Mouse (Mus musculus) kidney, embryonic 14.5 days (tissue): ENCODE measurements at regions not wholly inside any gene's neighbourhood (a gene's known extent, or its start where the extent isn't known, plus 50 kb on each side); places are given as distances from the start of the nearest gene placed in this dataset.

ENCODE experiments used
- ATAC-seq: fragments of 200-750 bp; cut with Nextera tagmentation; 2 replicates; pipeline ENCODE4 v1.8.0; 2017; ENCODE audit warnings: moderate number of reproducible peaks, mild to moderate bottlenecking, moderate TSS enrichment, moderate library complexity; ENCODE audit not compliant: low FRiP score, low TSS enrichment
- H3K27ac ChIP-seq: fragments of 300-500 bp; sonication (generic); 2 replicates; pipeline ENCODE4 v1.5.1; 2014; ENCODE audit warnings: low read depth, mild to moderate bottlenecking, low read length, moderate library complexity, mixed read lengths
- H3K27me3 ChIP-seq: fragments of 300-500 bp; sonication (generic); 2 replicates; pipeline ENCODE4 v1.6.1; 2014; ENCODE audit warnings: mild to moderate bottlenecking, low read length; ENCODE audit not compliant: control insufficient read depth, insufficient read depth
- H3K36me3 ChIP-seq: fragments of 300-500 bp; sonication (generic); 2 replicates; pipeline ENCODE4 v1.6.1; 2014; ENCODE audit warnings: low read length, mixed read lengths; ENCODE audit not compliant: control insufficient read depth, insufficient read depth
- H3K4me1 ChIP-seq: fragments of 300-500 bp; sonication (generic); 2 replicates; pipeline ENCODE4 v1.6.1; 2014; ENCODE audit warnings: low read length, mixed read lengths; ENCODE audit not compliant: control insufficient read depth, insufficient read depth
- H3K4me2 ChIP-seq: fragments of 300-500 bp; sonication (generic); replicated peaks from 2 replicates; pipeline ENCODE4 v1.6.1; 2014; ENCODE audit warnings: low read depth, mild to moderate bottlenecking, low read length
- H3K4me3 ChIP-seq: fragments of 300-500 bp; sonication (generic); 2 replicates; pipeline ENCODE4 v1.5.1; 2014; ENCODE audit warnings: mild to moderate bottlenecking, low read length
- H3K9ac ChIP-seq: fragments of 300-500 bp; sonication (generic); 2 replicates; pipeline ENCODE4 v1.6.1; 2014; ENCODE audit warnings: low read depth, mild to moderate bottlenecking, low read length, moderate library complexity
- H3K9me3 ChIP-seq: fragments of 300-500 bp; sonication (generic); 2 replicates; pipeline ENCODE4 v1.6.1; 2016; ENCODE audit warnings: low read length; ENCODE audit not compliant: control insufficient read depth
- WGBS: fragments of 180-500 bp; shearing (Covaris S2); extraction: QIAGEN DNeasy Blood & Tissue Kit; methylation state at CpG from one replicate; pipeline ENCODE4 v1.1.7; 2014; 5-methylcytosine and 5-hydroxymethylcytosine counted together

DNA sequence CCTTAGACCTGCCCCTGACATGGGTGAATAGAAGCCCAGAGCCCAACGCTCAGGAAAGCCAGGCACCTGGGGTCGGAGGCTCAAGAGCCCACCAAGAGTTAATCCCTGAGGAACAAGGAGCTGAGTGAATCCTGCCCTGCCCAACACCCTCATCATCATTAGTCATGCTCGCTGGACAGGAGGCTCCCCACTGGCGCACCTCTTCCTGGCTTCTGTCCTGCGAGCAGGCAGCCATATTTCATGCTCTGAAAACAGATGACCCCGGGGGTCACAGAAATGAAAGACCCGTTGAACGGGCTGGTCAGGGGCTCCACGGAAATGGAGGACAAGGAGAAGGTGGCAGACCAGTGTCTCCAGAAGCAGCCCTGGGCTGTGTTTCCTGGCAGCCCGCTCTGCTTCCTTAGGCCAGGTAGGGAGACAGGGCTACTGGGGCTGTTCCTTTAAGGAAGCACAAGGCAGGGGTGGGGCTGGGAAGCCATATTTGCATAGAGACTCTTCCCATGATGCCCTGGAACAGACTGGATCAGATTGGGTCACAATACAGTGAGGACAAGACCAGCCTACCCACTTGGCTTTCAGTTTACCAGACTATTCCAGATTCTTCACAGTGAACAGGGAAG, 138.1 kb upstream of the Rbm19 start:
- WGBS = 10% methylated on average over 10 of the region's 10 CpGs
- H3K27ac ChIP-seq = no peak overlapping the region
- peak; percentile 44; the same call in 1 of the 2 replicates for ATAC-seq
- no peaks in the 10 kb centered on the region for H3K36me3 ChIP-seq
- H3K9ac ChIP-seq = no peak overlapping the region; the same call in 1 of the 2 replicates
- peaks cover 3% of the 10 kb centered on the region; the same call in 1 of the 2 replicates for H3K4me1 ChIP-seq
- no peaks in the 10 kb centered on the region for H3K9me3 ChIP-seq
- peaks cover 2% of the 10 kb centered on the region; the same call in 1 of the 2 replicates for H3K27me3 ChIP-seq
- no peak overlapping the region; the same call in 1 of the 2 replicates for H3K4me3 ChIP-seq
- H3K4me2 ChIP-seq = peak overlapping the region; percentile 24; the same call in 1 of the 2 replicates

DNA sequence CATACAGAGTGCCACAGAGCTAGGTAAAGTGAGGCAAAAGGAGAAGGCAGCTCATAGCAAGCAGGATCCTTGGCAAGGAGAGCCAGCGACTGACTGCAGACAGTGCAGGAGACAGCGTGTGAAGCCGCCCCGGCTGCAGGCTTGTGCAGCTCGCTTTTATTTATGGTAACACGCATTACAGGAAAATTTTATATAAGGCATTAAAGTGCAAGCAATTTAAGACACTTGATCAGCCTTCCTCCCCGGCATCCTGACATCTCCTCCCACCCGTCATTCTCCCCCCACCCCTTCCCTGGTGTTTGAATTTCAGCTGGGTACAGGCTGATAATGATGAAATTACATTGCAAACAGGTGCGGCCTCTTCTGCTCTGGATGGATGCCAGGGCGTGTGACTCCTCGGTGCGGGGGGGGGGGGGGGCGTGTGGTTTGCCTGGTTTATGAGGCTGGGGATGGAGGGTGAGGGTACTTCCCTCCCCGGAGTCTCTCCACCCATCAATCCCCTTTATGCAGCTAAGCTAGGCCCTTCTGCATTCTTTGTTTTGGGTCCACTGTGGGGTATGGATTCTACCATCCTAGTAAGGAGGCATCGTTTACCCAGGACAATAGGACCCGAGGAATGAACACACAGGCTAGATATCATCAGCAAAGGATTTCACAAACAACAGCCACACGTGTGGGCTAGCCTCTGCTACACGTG, 135.0 kb upstream of the Rbm19 start:
- 46% methylated on average over 17 of the region's 18 CpGs for WGBS
- Histone ChIP-seq H3K9me3 (no peaks in the 10 kb centered on the region), H3K36me3 (no peaks in the 10 kb centered on the region), H3K4me3 (no peak overlapping the region), H3K4me1 (peaks cover 3% of the 10 kb centered on the region; the same call in 1 of the 2 replicates), H3K4me2 (no peak overlapping the region), H3K27me3 (no peaks in the 10 kb centered on the region; the same call in 1 of the 2 replicates), H3K9ac (no peak overlapping the region), H3K27ac (no peak overlapping the region)
- 0 out of 2 replicates have a peak, but pooled peaks have one; percentile 26 for ATAC-seq

DNA sequence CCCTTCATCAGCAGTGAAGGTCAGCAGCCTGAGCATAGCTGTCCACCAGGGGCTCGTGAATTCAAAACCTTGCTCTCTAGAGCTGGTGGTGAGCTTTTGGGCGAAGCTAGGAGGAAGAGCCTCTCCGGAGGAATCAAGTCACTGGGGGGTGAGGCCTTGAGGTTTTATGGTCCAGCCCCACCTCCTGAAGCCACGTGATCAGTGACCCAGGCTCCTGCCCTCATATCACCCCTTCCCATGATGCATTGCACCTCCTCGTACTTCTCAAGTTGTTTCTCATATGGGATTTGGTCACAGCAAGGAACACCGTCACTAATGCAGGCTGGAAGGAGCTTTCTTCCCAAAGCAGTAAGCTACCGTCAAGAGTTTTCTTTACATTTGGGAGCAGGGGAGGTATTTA, 132.1 kb upstream of the Rbm19 start:
- Histone ChIP-seq H3K9me3 (no peaks in the 10 kb centered on the region), H3K27me3 (no peaks in the 10 kb centered on the region; the same call in 1 of the 2 replicates), H3K4me1 (no peaks in the 10 kb centered on the region), H3K4me2 (no peak overlapping the region), H3K27ac (no peak overlapping the region), H3K36me3 (no peaks in the 10 kb centered on the region), H3K9ac (no peak overlapping the region), H3K4me3 (no peak overlapping the region)
- 65% methylated on average over 7 of the region's 7 CpGs for WGBS
- no peak for ATAC-seq

DNA sequence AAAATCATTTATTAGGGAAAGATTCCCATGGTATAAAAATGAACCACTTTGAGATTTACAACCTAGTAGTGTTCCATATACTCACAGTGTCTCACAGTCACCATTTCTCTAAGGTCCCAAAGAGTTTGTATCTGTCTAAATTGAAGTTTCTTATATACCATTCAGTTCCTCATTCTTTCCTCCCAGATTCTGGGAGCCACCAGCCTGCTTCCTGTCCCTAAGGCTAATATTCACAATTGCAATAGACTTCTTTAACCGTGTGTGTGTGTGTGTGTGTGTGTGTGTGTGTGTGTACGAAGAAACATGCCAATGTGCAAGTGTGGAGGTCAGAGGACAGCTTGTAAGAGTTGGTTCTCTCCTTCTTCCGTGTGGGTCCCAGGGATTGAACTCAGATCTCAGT, 124.1 kb upstream of the Rbm19 start:
- Histone ChIP-seq H3K36me3 (no peaks in the 10 kb centered on the region), H3K4me3 (no peak overlapping the region), H3K27me3 (no peaks in the 10 kb centered on the region), H3K4me2 (no peak overlapping the region), H3K9ac (no peak overlapping the region), H3K9me3 (no peaks in the 10 kb centered on the region), H3K27ac (no peak overlapping the region), H3K4me1 (no peaks in the 10 kb centered on the region)
- no peak for ATAC-seq
- 86% methylated on average over 3 of the region's 3 CpGs for WGBS

DNA sequence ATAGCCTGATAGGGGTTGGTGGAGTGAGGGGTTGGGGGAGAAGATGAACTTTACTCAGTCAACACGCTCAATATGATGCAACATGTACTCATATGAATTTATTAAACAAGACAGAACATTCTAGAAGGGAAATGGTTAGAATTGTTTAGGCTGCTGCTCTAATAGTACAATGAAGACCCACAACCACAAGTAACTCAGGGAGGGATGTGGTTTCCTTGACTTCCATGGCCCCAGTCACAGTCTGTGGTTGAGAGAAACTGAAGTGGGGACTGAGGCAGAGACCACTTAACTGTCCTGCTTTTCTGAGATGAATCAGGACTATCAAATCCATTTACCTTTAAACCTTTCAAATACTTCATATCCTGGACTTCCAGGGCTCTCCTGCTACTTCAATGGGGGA, 120.5 kb upstream of the Rbm19 start:
- H3K27ac ChIP-seq = no peak overlapping the region
- no peak overlapping the region for H3K4me2 ChIP-seq
- no peaks in the 10 kb centered on the region for H3K9me3 ChIP-seq
- no peak overlapping the region for H3K9ac ChIP-seq
- 88% methylated on average over 1 of the region's 1 CpGs for WGBS
- no peak for ATAC-seq
- no peaks in the 10 kb centered on the region for H3K36me3 ChIP-seq
- no peaks in the 10 kb centered on the region for H3K4me1 ChIP-seq
- no peaks in the 10 kb centered on the region for H3K27me3 ChIP-seq
- H3K4me3 ChIP-seq = no peak overlapping the region

DNA sequence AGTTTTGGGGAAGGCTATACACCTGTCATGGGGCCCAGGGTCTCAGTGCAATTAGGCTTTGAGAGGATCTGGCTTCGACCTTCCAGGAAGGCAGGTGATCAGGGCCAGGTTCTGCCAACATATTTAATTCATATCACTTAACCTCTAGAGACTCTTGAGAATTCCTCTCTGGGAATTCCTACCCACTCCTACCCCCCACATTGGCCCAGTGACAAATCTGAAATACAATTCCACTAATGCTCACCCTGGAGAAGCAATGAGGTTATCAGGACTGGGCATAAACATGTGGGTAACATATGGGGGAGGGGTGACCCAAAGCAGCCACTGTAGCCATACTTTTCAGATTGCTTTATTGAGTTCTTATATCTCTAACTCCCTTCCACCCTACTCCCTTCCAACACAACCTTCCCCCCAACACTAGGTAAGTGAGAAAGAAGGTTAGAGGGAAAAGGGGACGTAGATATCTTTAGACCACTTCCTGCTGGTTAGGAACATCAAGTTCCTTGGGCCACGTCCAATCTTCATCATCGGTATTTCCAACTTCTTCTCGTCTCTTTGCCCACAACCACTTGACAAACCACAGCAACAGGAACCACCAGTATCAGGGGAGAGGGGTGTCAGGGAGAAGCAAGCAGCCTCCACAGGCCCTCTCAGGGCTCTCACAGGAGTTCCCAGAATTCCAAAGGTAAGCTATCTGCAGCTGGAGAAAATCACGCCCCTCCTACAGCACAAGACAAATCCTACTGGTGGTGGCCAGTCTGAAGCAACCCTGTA, 110.4 kb upstream of the Rbm19 start:
- Histone ChIP-seq H3K4me1 (no peaks in the 10 kb centered on the region), H3K9me3 (peaks cover 4% of the 10 kb centered on the region; the same call in 1 of the 2 replicates), H3K4me2 (no peak overlapping the region), H3K4me3 (no peak overlapping the region), H3K27ac (no peak overlapping the region), H3K27me3 (no peaks in the 10 kb centered on the region), H3K36me3 (no peaks in the 10 kb centered on the region), H3K9ac (no peak overlapping the region)
- 91% methylated on average over 6 of the region's 6 CpGs for WGBS
- ATAC-seq = no peak

DNA sequence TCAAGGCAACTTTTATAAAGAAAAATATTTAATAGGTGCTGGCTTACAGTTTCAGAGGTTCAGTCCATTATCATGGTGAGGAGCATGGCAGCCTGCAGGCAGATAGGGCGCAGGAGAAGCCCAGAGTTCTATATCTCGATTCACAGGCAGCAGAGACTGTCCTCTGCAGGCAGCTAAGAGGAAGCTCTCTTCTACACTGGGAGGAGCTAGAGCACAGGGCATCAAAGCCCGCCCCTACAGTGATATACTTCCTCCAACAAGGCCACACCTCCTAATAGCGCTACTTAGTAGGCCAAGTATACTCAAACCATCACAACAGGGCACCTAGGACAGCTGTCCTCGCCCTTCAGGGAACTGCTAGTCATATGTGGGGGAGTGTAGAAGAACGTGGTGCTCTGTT, 108.5 kb upstream of the Rbm19 start:
- Histone ChIP-seq H3K4me1 (no peaks in the 10 kb centered on the region), H3K4me3 (no peak overlapping the region), H3K27ac (no peak overlapping the region), H3K27me3 (no peaks in the 10 kb centered on the region), H3K9ac (no peak overlapping the region), H3K9me3 (peaks cover 4% of the 10 kb centered on the region; the same call in 1 of the 2 replicates), H3K4me2 (no peak overlapping the region), H3K36me3 (no peaks in the 10 kb centered on the region)
- no peak for ATAC-seq
- WGBS = 66% methylated on average over 6 of the region's 6 CpGs

DNA sequence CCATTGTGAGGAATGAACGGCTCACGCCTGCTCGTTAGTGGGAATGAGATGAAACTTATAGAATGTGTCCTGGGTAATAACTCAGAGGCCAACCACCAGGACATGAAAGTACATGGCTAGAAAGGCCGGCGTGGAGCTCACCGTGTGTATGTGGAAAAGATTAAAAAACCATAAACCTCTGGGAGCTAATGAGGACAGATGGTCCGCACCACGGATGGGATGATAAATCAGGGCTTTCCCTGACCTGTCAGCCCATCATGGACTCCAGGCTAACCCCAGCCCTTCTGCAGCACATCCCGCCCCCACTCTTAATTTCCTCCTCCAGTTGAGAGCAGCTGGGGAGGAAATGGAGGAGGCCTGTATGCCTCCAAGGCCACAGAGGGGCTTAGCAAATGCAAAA, 108.0 kb upstream of the Rbm19 start:
- H3K36me3 ChIP-seq = no peaks in the 10 kb centered on the region
- H3K9me3 ChIP-seq = peaks cover 4% of the 10 kb centered on the region; the same call in 1 of the 2 replicates
- no peak for ATAC-seq
- no peak overlapping the region for H3K9ac ChIP-seq
- 49% methylated on average over 9 of the region's 9 CpGs for WGBS
- H3K4me1 ChIP-seq = no peaks in the 10 kb centered on the region
- no peak overlapping the region for H3K4me3 ChIP-seq
- H3K27me3 ChIP-seq = no peaks in the 10 kb centered on the region
- H3K4me2 ChIP-seq = no peak overlapping the region
- H3K27ac ChIP-seq = no peak overlapping the region

DNA sequence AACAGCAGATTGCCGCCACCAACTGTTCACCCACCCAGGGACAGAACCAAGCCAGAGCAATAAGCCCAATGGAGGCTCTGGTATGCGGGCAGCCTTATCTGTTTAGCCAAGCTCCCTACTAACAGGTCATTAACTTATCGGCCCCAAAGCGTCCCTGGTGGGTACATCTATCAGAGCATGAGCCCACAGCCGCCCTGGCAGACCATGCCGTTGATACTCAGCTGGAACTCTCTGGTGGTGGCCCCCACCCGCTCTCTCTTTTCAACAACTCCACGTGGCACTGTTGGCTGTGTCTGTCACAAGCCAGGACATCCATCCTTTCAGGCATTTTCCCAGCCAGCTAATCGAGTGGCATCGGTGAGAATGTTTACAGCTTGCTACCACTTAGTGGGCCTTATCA, 100.8 kb upstream of the Rbm19 start:
- ATAC-seq = no peak
- 74% methylated on average over 10 of the region's 10 CpGs for WGBS
- H3K4me2 ChIP-seq = no peak overlapping the region

More for the DNA sequence above, 100.8 kb upstream of the Rbm19 start:
- no peaks in the 10 kb centered on the region for H3K4me1 ChIP-seq
- H3K9ac ChIP-seq = no peak overlapping the region
- H3K4me3 ChIP-seq = no peak overlapping the region
- no peak overlapping the region for H3K27ac ChIP-seq
- H3K36me3 ChIP-seq = no peaks in the 10 kb centered on the region
- H3K9me3 ChIP-seq = no peaks in the 10 kb centered on the region
- no peaks in the 10 kb centered on the region for H3K27me3 ChIP-seq
